Mouse (Mus musculus) heart, embryonic 13.5 days (tissue): ENCODE measurements around the gene Jmjd1c. TPM values are rescaled to one million over a fixed set of nuclear protein-coding genes. Genes with fewer than 3 reads are reported as not detected.
A peak's percentile ranks its signal among the peaks of the same experiment; 100 is the strongest.

Experiments
- ATAC-seq: fragments of 200-750 bp; cut with Nextera tagmentation; 2 replicates; pipeline ENCODE4 v1.8.0; 2017; ENCODE audit warnings: moderate TSS enrichment; ENCODE audit not compliant: insufficient number of reproducible peaks, low FRiP score, low TSS enrichment; ENCODE audit errors: extremely low read depth
- H3K27ac ChIP-seq: fragments of 300-500 bp; sonication (generic); replicated peaks from 2 replicates; pipeline ENCODE4 v1.5.1; 2015; ENCODE audit warnings: moderate library complexity, mild to moderate bottlenecking, inconsistent platforms
- H3K27me3 ChIP-seq: fragments of 300-500 bp; sonication (generic); replicated peaks from 2 replicates; pipeline ENCODE4 v1.6.1; 2015; ENCODE audit warnings: mild to moderate bottlenecking, inconsistent platforms
- H3K36me3 ChIP-seq: fragments of 300-500 bp; sonication (generic); 2 replicates; pipeline ENCODE4 v1.6.1; 2015; ENCODE audit warnings: mild to moderate bottlenecking, inconsistent platforms
- H3K4me1 ChIP-seq: fragments of 300-500 bp; sonication (generic); 2 replicates; pipeline ENCODE4 v1.6.1; 2015; ENCODE audit warnings: inconsistent platforms
- H3K4me2 ChIP-seq: fragments of 300-500 bp; sonication (generic); 2 replicates; pipeline ENCODE4 v1.6.1; 2015; ENCODE audit warnings: inconsistent platforms, mild to moderate bottlenecking, moderate library complexity
- H3K4me3 ChIP-seq: fragments of 300-500 bp; sonication (generic); 2 replicates; pipeline ENCODE4 v1.5.1; 2015; ENCODE audit warnings: moderate library complexity, mild to moderate bottlenecking, inconsistent platforms
- H3K9ac ChIP-seq: fragments of 300-500 bp; sonication (generic); 2 replicates; pipeline ENCODE4 v1.6.1; 2015; ENCODE audit warnings: inconsistent platforms, mild to moderate bottlenecking, moderate library complexity
- H3K9me3 ChIP-seq: fragments of 300-500 bp; sonication (generic); 2 replicates; pipeline ENCODE4 v1.6.1; 2016; ENCODE audit warnings: inconsistent platforms
- WGBS: fragments of 180-500 bp; shearing (Covaris S2); methylation state at CpG from one replicate; pipeline ENCODE4 v1.1.7; 2015; ENCODE audit warnings: mixed read lengths; 5-methylcytosine and 5-hydroxymethylcytosine counted together
- polyA plus RNA-seq: library from polyadenylated mRNA; unstranded; fragments of >200 nt; fragmentation: Nextera tagmentation; extraction: Ambion mirVana; gene quantifications from 2 replicates; pipeline ENCODE4 v1.2.1, GENCODE M21; 2015

The Jmjd1c gene
- polyA plus RNA-seq, 1 experiment from 2014 or later = 30.3 TPM

DNA sequence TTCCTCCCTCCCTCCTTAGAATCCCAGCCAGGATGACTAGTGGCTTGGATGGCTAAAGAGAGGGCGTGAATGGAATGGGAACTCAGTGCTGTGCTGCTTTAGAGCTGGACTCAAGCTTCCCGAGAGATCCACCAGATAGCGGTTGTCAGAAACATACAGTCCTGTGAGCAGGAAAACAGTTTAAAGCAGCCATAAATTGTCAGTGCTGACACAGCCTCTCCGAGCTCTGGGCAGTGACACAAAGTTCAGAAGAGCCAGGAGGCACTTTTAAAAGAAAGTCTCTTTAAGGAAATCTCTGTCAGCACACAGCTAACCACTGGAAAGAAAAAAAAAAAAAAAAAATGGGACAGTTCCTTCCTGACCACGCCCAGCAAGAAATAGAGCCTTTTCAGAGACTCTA, 156.4 kb downstream of the Jmjd1c start:
- Histone ChIP-seq H3K4me2 (no peak overlapping the region), H3K27ac (no peak overlapping the region), H3K36me3 (peaks cover 92% of the 10 kb centered on the region), H3K4me1 (peaks cover 13% of the 10 kb centered on the region), H3K4me3 (no peak overlapping the region), H3K9me3 (no peaks in the 10 kb centered on the region), H3K27me3 (no peaks in the 10 kb centered on the region), H3K9ac (no peak overlapping the region)
- no peak for ATAC-seq
- WGBS = 70% methylated on average over 5 of the region's 5 CpGs

DNA sequence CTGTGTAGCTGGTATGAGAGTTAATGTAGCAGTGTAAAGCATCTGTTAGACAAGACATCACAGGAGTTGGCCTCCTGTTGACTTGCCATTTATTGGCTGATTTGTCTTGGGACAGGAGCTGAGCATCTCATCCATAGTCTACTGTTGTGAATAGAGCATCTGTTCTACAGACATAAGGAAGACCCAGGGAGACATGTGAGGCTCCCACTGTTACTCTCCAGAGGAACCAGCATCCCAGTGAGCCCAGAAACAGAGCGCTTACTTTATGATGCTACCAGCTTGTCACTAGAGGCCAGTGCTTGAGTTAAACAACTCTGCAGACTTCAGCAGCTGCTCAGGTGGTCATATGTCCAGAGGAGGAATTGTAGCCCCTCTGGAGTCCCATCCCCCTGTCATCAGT, 157.2 kb downstream of the Jmjd1c start:
- Histone ChIP-seq H3K27ac (no peak overlapping the region), H3K36me3 (peaks cover 90% of the 10 kb centered on the region), H3K4me2 (no peak overlapping the region), H3K9me3 (no peaks in the 10 kb centered on the region), H3K9ac (no peak overlapping the region), H3K4me1 (peaks cover 13% of the 10 kb centered on the region), H3K27me3 (no peaks in the 10 kb centered on the region), H3K4me3 (no peak overlapping the region)
- 96% methylated on average over 1 of the region's 1 CpGs for WGBS
- no peak for ATAC-seq

GRCm38 (mm10) chr10:67264852-67265251, 168.9 kb downstream of the Jmjd1c start:
- no peak for ATAC-seq
- no peak overlapping the region for H3K9ac ChIP-seq
- 0 out of 2 replicates have a peak, but pooled peaks cover 3% of the 10 kb centered on the region for H3K9me3 ChIP-seq
- peaks cover 40% of the 10 kb centered on the region for H3K36me3 ChIP-seq
- H3K27me3 ChIP-seq = no peaks in the 10 kb centered on the region
- H3K4me3 ChIP-seq = no peak overlapping the region
- WGBS = 48% methylated on average over 1 of the region's 1 CpGs
- H3K4me2 ChIP-seq = no peak overlapping the region
- H3K4me1 ChIP-seq = no peaks in the 10 kb centered on the region
- no peak overlapping the region for H3K27ac ChIP-seq

GRCm38 (mm10) chr10:67275916-67276315, 180.0 kb downstream of the Jmjd1c start:
- no peak for ATAC-seq
- H3K9me3 ChIP-seq = no peaks in the 10 kb centered on the region
- H3K36me3 ChIP-seq = peaks cover 36% of the 10 kb centered on the region
- H3K4me3 ChIP-seq = no peak overlapping the region
- H3K4me1 ChIP-seq = no peaks in the 10 kb centered on the region
- no peaks in the 10 kb centered on the region for H3K27me3 ChIP-seq
- H3K4me2 ChIP-seq = no peak overlapping the region
- H3K9ac ChIP-seq = no peak overlapping the region
- H3K27ac ChIP-seq = no peak overlapping the region

DNA sequence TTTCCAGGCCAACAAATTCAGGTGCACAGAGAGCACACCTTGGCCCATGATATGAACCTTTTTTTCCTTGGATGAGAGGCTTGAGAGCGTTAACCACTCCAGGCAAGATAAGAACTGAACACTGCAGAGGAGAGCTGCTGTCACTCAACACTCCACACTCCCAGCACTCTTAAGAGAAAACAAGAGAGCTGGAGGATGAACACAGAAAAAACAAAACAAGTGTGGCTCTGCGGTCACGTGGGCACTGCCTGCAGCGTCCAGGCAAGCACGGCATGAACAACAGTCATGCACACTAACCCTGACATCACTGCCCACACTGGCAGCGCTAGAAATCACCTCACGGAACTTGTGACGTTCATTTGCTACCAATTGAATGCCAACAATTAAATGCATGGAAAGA, 185.9 kb downstream of the Jmjd1c start:
- Histone ChIP-seq H3K9ac (peak overlapping the region; percentile 37; the same call in 1 of the 2 replicates), H3K27ac (peak overlapping the region; percentile 45), H3K36me3 (no peaks in the 10 kb centered on the region), H3K9me3 (no peaks in the 10 kb centered on the region), H3K27me3 (no peaks in the 10 kb centered on the region), H3K4me2 (peak overlapping the region; percentile 76), H3K4me1 (peaks cover 35% of the 10 kb centered on the region), H3K4me3 (peak overlapping the region; percentile 6; the same call in 1 of the 2 replicates)
- ATAC-seq = no peak
- 23% methylated on average over 8 of the region's 8 CpGs for WGBS

- Histone ChIP-seq H3K4me1 (peaks cover 37% of the 10 kb centered on the region), H3K4me3 (0 out of 2 replicates have a peak overlapping the region, but pooled peaks have one; percentile 6), H3K27me3 (no peaks in the 10 kb centered on the region), H3K9ac (peak overlapping the region; percentile 33; the same call in 1 of the 2 replicates), H3K36me3 (no peaks in the 10 kb centered on the region), H3K27ac (no peak overlapping the region), H3K9me3 (no peaks in the 10 kb centered on the region), H3K4me2 (peak overlapping the region; percentile 76)
- ATAC-seq = no peak
- WGBS = 53% methylated on average over 2 of the region's 2 CpGs
Observed at GRCm38 (mm10) chr10:67282531-67282930, 186.6 kb downstream of the Jmjd1c start.

DNA sequence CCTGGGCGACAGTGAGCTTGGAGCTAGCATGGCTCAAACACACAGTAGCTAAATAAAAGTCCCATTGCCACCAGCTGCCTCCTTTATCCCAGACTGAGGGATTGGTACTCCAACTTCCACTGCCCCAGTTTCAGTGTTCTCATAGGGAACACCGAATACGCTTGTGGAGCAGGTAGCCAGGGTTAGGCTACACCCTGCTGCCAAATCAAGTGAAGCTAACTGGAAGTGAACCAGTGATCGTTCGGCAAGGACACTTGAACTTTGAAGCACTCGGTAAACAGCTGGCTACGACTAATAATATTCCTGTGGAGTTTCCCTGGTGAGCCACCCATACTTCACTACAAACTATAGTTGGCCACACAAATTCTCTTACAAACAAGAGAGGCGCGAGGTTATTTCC, 187.6 kb downstream of the Jmjd1c start:
- Histone ChIP-seq H3K27me3 (no peaks in the 10 kb centered on the region), H3K9ac (peak overlapping the region; percentile 96), H3K4me1 (peaks cover 47% of the 10 kb centered on the region), H3K27ac (no peak overlapping the region), H3K4me2 (peak overlapping the region; percentile 76), H3K4me3 (peak overlapping the region; percentile 97), H3K36me3 (no peaks in the 10 kb centered on the region), H3K9me3 (no peaks in the 10 kb centered on the region)
- no peak for ATAC-seq
- WGBS = 76% methylated on average over 9 of the region's 9 CpGs

DNA sequence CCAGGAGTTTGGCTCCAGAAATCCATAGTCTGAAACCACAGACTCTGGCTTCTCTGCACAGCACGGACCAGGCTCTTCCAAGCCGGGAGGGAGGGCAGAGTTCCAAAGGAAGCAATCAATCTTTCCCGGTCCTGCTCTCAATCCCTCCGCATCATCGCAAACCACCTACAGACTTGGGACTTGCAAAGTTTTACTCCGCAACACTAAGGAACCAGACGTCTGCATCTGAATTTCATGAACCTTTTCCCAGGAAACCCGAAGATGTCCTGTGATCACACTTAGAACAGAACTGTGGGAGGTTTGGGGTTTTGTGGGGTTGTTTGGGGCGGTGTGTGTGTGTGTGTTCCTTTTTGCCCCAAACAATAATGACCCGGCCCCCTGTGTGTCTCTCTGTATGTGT, 188.4 kb downstream of the Jmjd1c start:
- no peaks in the 10 kb centered on the region for H3K9me3 ChIP-seq
- H3K4me3 ChIP-seq = peak overlapping the region; percentile 97
- no peaks in the 10 kb centered on the region for H3K27me3 ChIP-seq
- H3K4me2 ChIP-seq = peak overlapping the region; percentile 76
- H3K27ac ChIP-seq = peak overlapping the region; percentile 72
- peaks cover 48% of the 10 kb centered on the region for H3K4me1 ChIP-seq
- no peak for ATAC-seq
- 3% methylated on average over 10 of the region's 10 CpGs for whole genome bisulfite sequencing
- no peaks in the 10 kb centered on the region for H3K36me3 ChIP-seq
- peak overlapping the region; percentile 96 for H3K9ac ChIP-seq

DNA sequence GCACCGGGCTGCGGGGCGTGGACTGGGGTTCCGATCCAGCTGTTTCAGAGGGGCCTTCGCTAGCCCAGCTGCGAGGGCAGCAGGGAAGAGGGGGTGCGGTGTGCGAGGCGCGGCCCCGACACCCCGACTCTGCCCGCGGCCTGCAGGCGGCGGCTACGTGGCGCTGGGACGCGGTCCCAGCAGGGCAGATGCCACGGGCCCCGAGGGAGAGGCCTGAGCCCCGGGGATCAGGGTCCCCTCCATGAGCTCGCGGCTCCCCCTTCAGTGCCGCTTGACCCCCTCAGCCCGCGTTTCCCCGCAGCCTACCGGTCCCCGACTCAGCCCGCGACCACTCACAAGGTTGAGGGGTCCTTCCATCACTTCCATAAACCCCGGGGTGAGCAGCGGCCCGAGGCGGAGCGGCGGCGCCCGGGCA, 188.8 kb downstream of the Jmjd1c start:
- Histone ChIP-seq H3K9ac (peak overlapping the region; percentile 96), H3K4me3 (peak overlapping the region; percentile 97), H3K4me2 (peak overlapping the region; percentile 76), H3K9me3 (no peaks in the 10 kb centered on the region), H3K27me3 (no peaks in the 10 kb centered on the region), H3K27ac (peak overlapping the region; percentile 72), H3K36me3 (no peaks in the 10 kb centered on the region), H3K4me1 (peaks cover 48% of the 10 kb centered on the region)
- under 1% methylated on average over 37 of the region's 41 CpGs for WGBS
- peak; percentile 25; the same call in 1 of the 2 replicates for ATAC-seq

- Histone ChIP-seq H3K27ac (peak within 1 kb of the TSS; percentile 76), H3K4me3 (peak within 1 kb of the TSS; percentile 97), H3K9ac (peak within 1 kb of the TSS; percentile 96), H3K4me1 (peaks cover 48% of the 10 kb centered on the region), H3K36me3 (no peaks in the 10 kb centered on the region), H3K9me3 (no peaks in the 10 kb centered on the region), H3K4me2 (peak within 1 kb of the TSS; percentile 76), H3K27me3 (no peaks in the 10 kb centered on the region)
- ATAC-seq = peak; percentile 87
- 3% methylated on average over 43 of the region's 52 CpGs for WGBS
Observed at GRCm38 (mm10) chr10:67285176-67285814, 189.4 kb downstream of the Jmjd1c start, which contains the start of gene Nrbf2. Gene Nrbf2, minus strand, starts transcription at chr10:67285305.

- Histone ChIP-seq H3K27ac (peak overlapping the region; percentile 53), H3K4me1 (peaks cover 40% of the 10 kb centered on the region)
Observed at GRCm38 (mm10) chr10:67287877-67288276, 192.0 kb downstream of the Jmjd1c start.

DNA sequence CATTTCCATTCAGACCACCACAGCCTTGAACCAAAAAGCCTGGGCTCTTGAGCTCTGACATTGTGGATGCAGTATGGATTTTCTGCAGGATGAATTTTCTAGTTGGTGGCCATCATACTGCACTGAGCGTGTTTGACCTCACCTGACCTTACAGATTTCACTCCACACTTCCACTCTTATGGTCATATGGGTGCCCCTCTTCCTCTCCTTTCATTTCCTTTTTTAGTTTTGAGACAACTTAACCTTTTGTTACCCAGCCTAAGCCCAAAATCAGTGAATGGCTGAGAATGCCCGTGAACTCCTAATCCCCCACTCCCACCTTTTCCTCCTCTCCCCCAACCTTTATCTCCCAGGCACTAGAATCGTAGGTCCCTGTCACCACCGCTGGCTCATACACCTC, 194.7 kb downstream of the Jmjd1c start:
- Histone ChIP-seq H3K9me3 (no peaks in the 10 kb centered on the region), H3K4me1 (peaks cover 23% of the 10 kb centered on the region), H3K36me3 (no peaks in the 10 kb centered on the region), H3K9ac (no peak overlapping the region), H3K27me3 (no peaks in the 10 kb centered on the region), H3K27ac (no peak overlapping the region), H3K4me3 (no peak overlapping the region), H3K4me2 (no peak overlapping the region)
- 40% methylated on average over 4 of the region's 4 CpGs for WGBS
- ATAC-seq = no peak

More at GRCm38 (mm10) chr10:67287877-67288276, 192.0 kb downstream of the Jmjd1c start:
- Histone ChIP-seq H3K9ac (no peak overlapping the region), H3K9me3 (no peaks in the 10 kb centered on the region), H3K4me3 (no peak overlapping the region), H3K27me3 (no peaks in the 10 kb centered on the region), H3K4me2 (no peak overlapping the region), H3K36me3 (no peaks in the 10 kb centered on the region)
- no peak for ATAC-seq
- 59% methylated on average over 3 of the region's 3 CpGs for WGBS
